Mouse (Mus musculus): ENCODE measurements around the gene Tmem120b. TPM values are rescaled to one million over a fixed set of nuclear protein-coding genes. Genes with fewer than 3 reads are reported as not detected.

Tmem120b gene
- polyA plus RNA-seq (2011; ENCODE audit: insufficient read length, low read depth, missing spikeins), result 5.5 and 9.1 TPM in 2 replicates

GRCm38 (mm10) chr5:123068115-123068514 is at the start of gene Tmem120b:
TSS of gene Tmem120b (plus strand) at chr5:123068415.
- H3K4me1 ChIP-seq (ENCODE audit: control insufficient read depth, insufficient read depth, low read length), result no peaks in the 10 kb centered on the region
- H3K4me3 ChIP-seq (ENCODE audit: insufficient read depth, low read length), result no peak within 1 kb of the TSS
- H3K27ac ChIP-seq (ENCODE audit: insufficient read depth, low read length), result no peak within 1 kb of the TSS
- no peak for TF ChIP-seq CTCF (IDR thresholded peaks at IDR 0.05; ENCODE audit: borderline replicate concordance, insufficient read depth, low read length)
- no peak for TF ChIP-seq POLR2A (IDR thresholded peaks at IDR 0.05; ENCODE audit: low read depth, low read length)

- no peak overlapping the region for H3K4me3 ChIP-seq (ENCODE audit: insufficient read depth, low read length)
- no peak for TF ChIP-seq POLR2A (IDR thresholded peaks at IDR 0.05; ENCODE audit: low read depth, low read length)
- no peak for TF ChIP-seq CTCF (IDR thresholded peaks at IDR 0.05; ENCODE audit: borderline replicate concordance, insufficient read depth, low read length)
- peak overlapping the region; percentile 39; the same call in 1 of the 2 replicates for H3K27ac ChIP-seq (ENCODE audit: insufficient read depth, low read length)
- H3K4me1 ChIP-seq (ENCODE audit: control insufficient read depth, insufficient read depth, low read length), result peaks cover 5% of the 10 kb centered on the region; the same call in 1 of the 2 replicates
These were observed 48.7 kb upstream of the Tmem120b start for GRCm38 (mm10) chr5:123019336-123020016.

DNA sequence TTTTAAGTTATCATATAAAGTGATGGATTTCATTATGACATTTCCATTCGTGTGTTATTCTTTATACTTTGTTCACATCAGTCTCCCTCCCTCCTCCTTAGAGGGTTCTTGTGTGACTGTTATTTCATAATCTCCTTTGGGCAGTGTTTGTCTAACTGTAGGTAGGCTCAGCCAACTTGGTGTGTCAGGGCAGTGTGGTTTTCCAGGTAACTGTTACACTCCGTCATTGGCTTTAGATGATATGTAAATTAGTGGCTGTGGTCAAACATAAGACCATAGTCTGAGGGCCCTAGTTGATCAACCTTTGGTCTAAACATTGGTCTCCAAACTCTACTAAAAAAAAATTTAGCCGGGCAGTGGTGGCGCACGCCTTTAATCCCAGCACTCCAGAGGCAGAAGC is 47.8 kb upstream of the Tmem120b start:
- TF ChIP-seq POLR2A (IDR thresholded peaks at IDR 0.05; ENCODE audit: low read depth, low read length) (no peak), CTCF (IDR thresholded peaks at IDR 0.05; ENCODE audit: borderline replicate concordance, insufficient read depth, low read length) (no peak)
- Histone ChIP-seq H3K27ac (ENCODE audit: insufficient read depth, low read length) (no peak overlapping the region), H3K4me3 (ENCODE audit: insufficient read depth, low read length) (no peak overlapping the region), H3K4me1 (ENCODE audit: control insufficient read depth, insufficient read depth, low read length) (peaks cover 5% of the 10 kb centered on the region; the same call in 1 of the 2 replicates)

- TF ChIP-seq POLR2A (IDR thresholded peaks at IDR 0.05; ENCODE audit: low read depth, low read length), result no peak
- TF ChIP-seq CTCF (IDR thresholded peaks at IDR 0.05; ENCODE audit: borderline replicate concordance, insufficient read depth, low read length), result no peak
- Histone ChIP-seq H3K4me1 (ENCODE audit: control insufficient read depth, insufficient read depth, low read length) (peaks cover 5% of the 10 kb centered on the region; the same call in 1 of the 2 replicates), H3K27ac (ENCODE audit: insufficient read depth, low read length) (no peak overlapping the region), H3K4me3 (ENCODE audit: insufficient read depth, low read length) (no peak overlapping the region)
These were observed 46.8 kb upstream of the Tmem120b start for GRCm38 (mm10) chr5:123021438-123021837.

DNA sequence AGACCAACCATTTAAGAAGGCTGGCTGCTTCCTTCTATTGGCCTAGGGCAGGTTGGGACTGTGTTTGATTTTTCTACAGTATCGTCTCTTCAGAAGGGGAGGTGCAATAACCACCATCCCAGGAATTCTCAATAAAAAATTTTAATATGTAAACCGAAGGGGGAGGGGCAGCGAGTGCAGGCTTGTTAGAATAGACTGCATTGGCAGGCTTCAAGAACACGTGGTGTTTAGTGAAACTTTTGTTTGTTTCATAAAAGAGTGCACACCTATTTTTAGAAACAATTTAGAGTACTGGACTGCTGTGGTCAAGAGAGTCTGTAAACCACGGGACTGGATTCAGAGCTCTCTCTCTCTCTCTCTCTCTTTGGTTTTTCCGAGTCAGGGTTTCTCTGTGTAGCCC is 45.2 kb upstream of the Tmem120b start:
- no peak overlapping the region for H3K27ac ChIP-seq (ENCODE audit: insufficient read depth, low read length)
- no peak for TF ChIP-seq CTCF (IDR thresholded peaks at IDR 0.05; ENCODE audit: borderline replicate concordance, insufficient read depth, low read length)
- no peak for TF ChIP-seq POLR2A (IDR thresholded peaks at IDR 0.05; ENCODE audit: low read depth, low read length)
- peaks cover 5% of the 10 kb centered on the region; the same call in 1 of the 2 replicates for H3K4me1 ChIP-seq (ENCODE audit: control insufficient read depth, insufficient read depth, low read length)
- no peak overlapping the region for H3K4me3 ChIP-seq (ENCODE audit: insufficient read depth, low read length)

DNA sequence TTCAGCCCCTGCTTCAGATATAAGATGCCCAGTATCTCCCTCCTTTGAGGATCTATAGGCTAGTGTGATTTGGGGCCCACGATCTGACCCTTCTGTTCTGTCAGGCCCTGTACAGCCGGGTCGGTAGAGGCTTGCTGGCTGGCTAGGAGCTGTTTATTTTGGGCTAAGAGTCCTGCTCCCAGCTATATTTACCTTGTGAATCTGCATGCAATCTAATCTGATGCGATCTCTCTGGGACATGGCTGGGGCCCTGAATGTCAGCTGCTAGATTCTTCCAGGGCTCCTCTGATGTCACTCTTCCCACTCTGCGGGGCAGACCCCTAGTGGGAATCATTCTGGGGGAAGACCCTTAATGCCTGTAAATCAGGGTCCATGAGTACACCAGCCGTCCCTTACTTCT is 43.9 kb upstream of the Tmem120b start:
- Histone ChIP-seq H3K27ac (ENCODE audit: insufficient read depth, low read length) (no peak overlapping the region), H3K4me1 (ENCODE audit: control insufficient read depth, insufficient read depth, low read length) (0 out of 2 replicates have a peak, but pooled peaks cover 2% of the 10 kb centered on the region), H3K4me3 (ENCODE audit: insufficient read depth, low read length) (no peak overlapping the region)
- TF ChIP-seq POLR2A (IDR thresholded peaks at IDR 0.05; ENCODE audit: low read depth, low read length) (no peak), CTCF (IDR thresholded peaks at IDR 0.05; ENCODE audit: borderline replicate concordance, insufficient read depth, low read length) (no peak)

DNA sequence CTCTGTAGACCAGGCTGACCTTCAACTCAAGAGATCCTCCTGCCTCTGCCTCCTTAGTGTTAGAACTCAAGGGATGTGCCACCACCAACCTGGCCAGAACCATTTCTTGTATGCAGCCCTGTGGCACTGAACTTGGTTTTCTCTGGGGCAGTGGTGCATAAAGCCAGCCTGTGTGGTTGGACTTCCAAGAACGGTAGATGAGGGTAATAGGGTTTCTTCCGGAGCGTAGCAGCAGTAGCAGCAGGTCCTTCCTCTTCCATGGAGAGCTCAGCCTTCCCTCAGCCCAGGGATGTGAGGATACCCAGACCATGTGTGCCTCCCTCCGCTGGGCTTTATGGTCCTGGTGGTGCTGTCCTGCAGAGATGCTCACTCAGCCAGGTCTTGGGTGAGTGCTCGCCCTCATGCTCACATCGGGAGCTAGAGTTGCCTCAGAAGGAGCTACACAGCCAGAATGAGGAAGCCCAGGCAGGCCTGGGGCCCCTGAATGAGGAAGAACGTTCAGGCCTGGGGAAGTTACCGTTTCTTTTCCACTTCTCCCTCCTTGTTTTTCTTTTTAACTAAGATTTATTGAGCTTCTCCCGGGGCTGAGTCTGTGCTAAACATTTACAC is 43.1 kb upstream of the Tmem120b start:
- no peak for TF ChIP-seq CTCF (IDR thresholded peaks at IDR 0.05; ENCODE audit: borderline replicate concordance, insufficient read depth, low read length)
- no peak for TF ChIP-seq POLR2A (IDR thresholded peaks at IDR 0.05; ENCODE audit: low read depth, low read length)
- H3K27ac ChIP-seq (ENCODE audit: insufficient read depth, low read length), result no peak overlapping the region
- no peaks in the 10 kb centered on the region for H3K4me1 ChIP-seq (ENCODE audit: control insufficient read depth, insufficient read depth, low read length)
- H3K4me3 ChIP-seq (ENCODE audit: insufficient read depth, low read length), result no peak overlapping the region

DNA sequence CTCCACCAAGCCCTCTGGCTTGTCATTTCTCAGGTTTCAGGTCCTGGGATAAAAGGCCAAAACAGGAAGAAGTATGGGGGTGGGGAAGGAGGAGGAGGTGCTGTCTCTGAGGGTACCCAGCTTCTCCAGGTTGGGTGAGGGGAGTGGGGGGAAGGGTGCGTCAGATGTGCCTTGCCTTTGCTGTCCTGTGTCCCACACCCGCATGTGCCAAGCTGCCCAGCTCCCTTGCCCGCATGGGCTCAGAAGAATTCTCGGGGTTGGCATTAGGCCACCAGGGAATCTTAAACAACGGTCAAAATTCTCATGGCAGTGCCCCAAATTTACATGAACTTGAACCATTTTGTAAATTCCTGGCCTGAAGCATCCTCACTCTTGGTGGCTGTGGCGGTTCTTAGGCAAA is 41.8 kb upstream of the Tmem120b start:
- Histone ChIP-seq H3K4me3 (ENCODE audit: insufficient read depth, low read length) (no peak overlapping the region), H3K4me1 (ENCODE audit: control insufficient read depth, insufficient read depth, low read length) (no peaks in the 10 kb centered on the region), H3K27ac (ENCODE audit: insufficient read depth, low read length) (no peak overlapping the region)
- TF ChIP-seq POLR2A (IDR thresholded peaks at IDR 0.05; ENCODE audit: low read depth, low read length) (no peak), CTCF (IDR thresholded peaks at IDR 0.05; ENCODE audit: borderline replicate concordance, insufficient read depth, low read length) (no peak)

DNA sequence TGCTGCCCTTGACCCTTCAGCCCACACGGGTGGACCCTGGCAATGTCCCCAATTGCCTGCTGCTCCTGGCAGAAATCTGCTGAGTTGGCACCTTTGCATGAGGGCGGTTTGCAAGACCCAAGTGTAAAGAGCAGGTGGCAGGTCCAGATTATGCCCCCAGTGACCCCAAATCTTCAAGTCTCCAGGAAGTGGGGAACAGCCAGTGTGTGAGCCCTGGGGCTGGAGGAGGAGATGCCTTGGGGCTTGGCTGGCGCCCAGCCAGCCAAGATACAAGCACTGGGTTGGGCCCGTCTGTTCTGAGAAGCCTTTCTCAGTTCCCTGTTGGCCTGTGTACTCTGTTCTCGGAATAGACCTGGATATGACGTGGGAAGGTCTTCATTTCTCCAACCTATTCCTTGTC is 40.8 kb upstream of the Tmem120b start:
- no peak overlapping the region for H3K4me3 ChIP-seq (ENCODE audit: insufficient read depth, low read length)
- no peak overlapping the region for H3K27ac ChIP-seq (ENCODE audit: insufficient read depth, low read length)
- H3K4me1 ChIP-seq (ENCODE audit: control insufficient read depth, insufficient read depth, low read length), result no peaks in the 10 kb centered on the region
- TF ChIP-seq CTCF (IDR thresholded peaks at IDR 0.05; ENCODE audit: borderline replicate concordance, insufficient read depth, low read length) (no peak), POLR2A (IDR thresholded peaks at IDR 0.05; ENCODE audit: low read depth, low read length) (no peak)

DNA sequence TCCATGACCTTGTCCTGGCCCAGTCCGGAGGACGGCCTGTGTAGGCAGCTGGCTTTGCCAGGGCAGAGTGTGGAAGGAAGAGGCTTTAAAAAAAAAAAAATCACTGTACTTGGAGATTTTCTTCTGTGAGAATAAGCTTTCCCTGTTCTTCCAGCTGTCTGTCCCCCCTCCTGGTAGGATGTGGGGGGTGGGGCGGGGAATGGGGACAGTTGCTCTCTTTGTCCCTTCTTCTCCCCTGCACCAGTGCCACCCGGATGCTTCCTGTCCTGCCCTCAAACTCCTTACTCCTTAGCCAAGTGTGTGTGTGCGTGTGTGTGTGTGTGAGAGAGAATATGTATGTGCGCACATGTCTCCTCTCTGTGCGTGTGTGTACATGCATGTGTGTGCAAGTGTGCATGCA is 38.5 kb upstream of the Tmem120b start:
- Histone ChIP-seq H3K4me3 (ENCODE audit: insufficient read depth, low read length) (no peak overlapping the region), H3K4me1 (ENCODE audit: control insufficient read depth, insufficient read depth, low read length) (no peaks in the 10 kb centered on the region), H3K27ac (ENCODE audit: insufficient read depth, low read length) (no peak overlapping the region)
- TF ChIP-seq CTCF (IDR thresholded peaks at IDR 0.05; ENCODE audit: borderline replicate concordance, insufficient read depth, low read length) (no peak), POLR2A (IDR thresholded peaks at IDR 0.05; ENCODE audit: low read depth, low read length) (no peak)
